ENCODE assay signal across 21 mouse cellular contexts in genomic region chr16:55691069-55691468, GRCm38 (mm10).
DNase-seq lines count a peak whose midpoint lies in the region; ATAC-seq and TF ChIP-seq lines count a peak whose summit lies in the region.
"Had no signal": no experiment of that assay in that cellular context is flagged by ENCODE, and none has a peak within 500 bp of the region (broad histone marks: within the 10 kb centered on the region; RNA-seq: fewer than 3 reads in every experiment).

No protein-coding gene starts in this region.

- no peak for TF ChIP-seq CTCF in left cerebral cortex, adult 2 months (IDR thresholded peaks at IDR 0.05)

- no peak overlapping the region for H3K27ac ChIP-seq in left cerebral cortex, adult 2 months
- H3K27ac ChIP-seq: embryonic facial prominence, embryonic 13.5 days; heart, embryonic 15.5 days; hindbrain, postnatal 0 days; lung, embryonic 15.5 days had no signal

- peak; percentile 13 for DNase-seq in 3T3-L1 (ENCODE audit: low read depth, low spot score)
- DNase-seq in left cerebral cortex, adult 2 months (ENCODE audit: extremely low spot score in 1 of 2, low spot score in 2 of 2): no peak
- no peak for DNase-seq in layer of hippocampus, postnatal 14 days (ENCODE audit: low spot score in 2 of 2)
- DNase-seq: cerebellum, postnatal 10 days; gastrocnemius, postnatal 25 days; heart, postnatal 4 days; kidney, adult 11 months; kidney, postnatal 10 days; layer of hippocampus, postnatal 36 days; retina, postnatal 1 day; thymus, adult 18-20 months had no signal

- intact Hi-C loops in left cerebral cortex, adult 2 months (cut with DNase I): no loop called here

- peak; percentile 62 for ATAC-seq in CD4-positive, CD25-positive, alpha-beta regulatory T cell, adult 4 months
- peak; percentile 86 to 96; a peak in 3 of 4 replicates for ATAC-seq in hematopoietic stem cell, adult 5-6 weeks (replicated peaks in 1 of 2; ENCODE audit: insufficient read depth in 1 of 2, low FRiP score in 2 of 2, low TSS enrichment in 1 of 2, low read depth in 1 of 2, poor library complexity in 2 of 2, severe bottlenecking in 2 of 2)
- peak; percentile 99 for ATAC-seq in monocyte, adult 5-6 weeks (replicated peaks; ENCODE audit: insufficient number of reproducible peaks, low FRiP score, low TSS enrichment, poor library complexity, severe bottlenecking)
- no peak for ATAC-seq in cerebellum, adult (ENCODE audit: insufficient number of reproducible peaks, low FRiP score, low TSS enrichment)
- ATAC-seq: forebrain, embryonic 14.5 days; hindbrain, postnatal 0 days; midbrain, embryonic 16.5 days had no signal

- H3K4me3 ChIP-seq in left cerebral cortex, adult 2 months: no peak overlapping the region
- H3K4me3 ChIP-seq: embryonic facial prominence, embryonic 13.5 days; heart, embryonic 15.5 days; lung, embryonic 15.5 days had no signal
